Mouse (Mus musculus): ENCODE measurements around the gene Vmn1r228.

Vmn1r228 gene

GRCm38 (mm10) chr17:20786057-20786456 is at the start of gene Vmn1r228:
Gene Vmn1r228, minus strand, starts transcription at chr17:20786157.
- no peak for DNase-seq (ENCODE audit: low spot score in 2 of 2)

- DNase-seq (ENCODE audit: low spot score in 2 of 2): no peak
Measured at GRCm38 (mm10) chr17:20811255-20811654, 25.3 kb upstream of the Vmn1r228 start, which contains the start of gene Vmn1r229. Gene Vmn1r229, plus strand, starts transcription at chr17:20811555.

- no peak for DNase-seq (ENCODE audit: low spot score in 2 of 2)
Measured at GRCm38 (mm10) chr17:20729543-20729942, 56.4 kb downstream of the Vmn1r228 start, which contains the start of gene Vmn1r227. Gene Vmn1r227, plus strand, starts transcription at chr17:20729843.
